Mouse (Mus musculus): ENCODE data around the gene Fam214b. TPM values are rescaled to one million over a fixed set of nuclear protein-coding genes. Genes with fewer than 3 reads are reported as not detected.
A peak's percentile ranks its signal among the peaks of the same experiment; 100 is the strongest.

The Fam214b gene
- polyA plus RNA-seq, 1 experiment from 2014 or later = 5.1 TPM

DNA sequence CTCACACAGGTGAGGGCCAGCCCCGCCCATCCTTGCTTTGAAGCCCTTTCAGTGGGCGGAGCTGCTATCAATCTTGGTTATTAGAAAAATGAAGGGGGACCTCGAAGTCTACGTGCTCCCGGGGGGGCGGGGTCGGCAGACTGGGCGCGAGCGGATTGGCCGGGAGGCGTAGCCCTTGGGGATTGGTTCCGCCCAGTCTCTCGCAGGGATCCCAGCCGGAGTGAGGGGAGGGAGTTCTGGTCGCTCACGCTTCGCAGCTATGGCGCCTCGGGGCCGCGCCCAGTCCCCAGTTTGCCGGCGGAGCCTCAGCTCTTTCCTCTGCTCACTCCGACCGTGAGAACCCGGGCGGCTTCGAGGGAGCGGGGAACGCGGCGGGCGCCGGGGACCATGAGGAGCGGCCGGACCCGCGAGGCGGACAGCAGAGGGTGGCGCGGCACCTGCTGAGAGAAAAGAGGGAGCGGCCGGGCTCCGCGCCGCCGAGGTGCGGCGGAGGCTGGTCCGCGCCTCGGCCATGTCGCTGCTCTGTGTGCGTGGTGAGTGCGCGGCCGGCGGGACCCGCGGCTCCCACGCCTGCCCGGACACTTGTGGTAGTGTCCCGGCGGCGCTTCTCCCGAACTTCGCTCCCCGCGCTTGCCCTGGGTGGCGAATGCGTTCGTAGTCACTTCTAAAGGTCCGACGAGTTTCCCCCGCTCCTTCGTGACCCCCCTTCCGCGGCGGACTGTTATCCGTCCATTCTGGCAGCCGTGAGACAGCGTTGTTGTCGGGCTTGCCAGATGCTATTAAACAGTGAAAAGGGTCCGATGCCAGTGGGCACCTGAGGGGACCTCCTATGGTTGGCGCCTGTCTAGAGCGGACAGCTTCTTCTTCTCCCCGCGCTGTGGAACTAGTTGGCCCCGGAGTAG is 13.0 kb upstream of the Fam214b start, which contains the start of gene Unc13b:
TSS of gene Unc13b (plus strand) at position 201 of the 902 bp plus-strand sequence.
- Histone ChIP-seq H3K9me3 (ENCODE audit: control insufficient read depth, low read length) (no peaks in the 10 kb centered on the region), H3K4me1 (replicated peaks; ENCODE audit: control insufficient read depth, insufficient read depth, low read length) (0 out of 2 replicates have a peak, but pooled peaks cover 3% of the 10 kb centered on the region), H3K27ac (ENCODE audit: low read depth) (peak within 1 kb of the TSS; percentile 80), H3K36me3 (ENCODE audit: control insufficient read depth, insufficient read depth, low read length) (no peaks in the 10 kb centered on the region), H3K27me3 (replicated peaks; ENCODE audit: control insufficient read depth, insufficient read depth, low read length) (peaks cover 26% of the 10 kb centered on the region), H3K4me3 (ENCODE audit: low read depth, low read length) (peak within 1 kb of the TSS; percentile 52), H3K4me2 (ENCODE audit: low read length) (peak within 1 kb of the TSS; percentile 93), H3K9ac (ENCODE audit: low read length) (peak within 1 kb of the TSS; percentile 51)
- peak; percentile 92 for DNase-seq (ENCODE audit: low spot score)
- WGBS = under 1% methylated on average over 90 of the region's 90 CpGs
- ATAC-seq (replicated peaks; ENCODE audit: low FRiP score, low TSS enrichment, low read depth) = peak; percentile 98

DNA sequence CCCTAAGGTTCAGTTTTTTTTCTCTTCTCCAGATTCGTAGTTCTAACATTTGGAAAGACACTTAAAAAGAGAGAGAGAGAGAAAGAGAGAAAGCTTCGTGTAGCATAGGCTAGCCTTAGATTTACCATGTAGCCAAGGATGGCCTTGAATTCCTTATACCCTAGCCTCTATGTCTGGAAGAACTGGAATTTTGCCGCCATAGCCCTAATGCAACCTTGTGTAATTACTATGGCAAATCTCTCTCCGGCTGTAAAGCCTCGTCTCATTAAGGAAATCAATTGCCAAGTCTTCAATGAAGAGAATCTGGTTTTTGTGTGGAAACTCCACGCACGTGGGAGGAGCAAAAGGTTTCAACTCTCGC is 12.4 kb upstream of the Fam214b start:
- no peaks in the 10 kb centered on the region for H3K9me3 ChIP-seq (ENCODE audit: control insufficient read depth, low read length)
- H3K27ac ChIP-seq (ENCODE audit: low read depth) = no peak overlapping the region
- H3K36me3 ChIP-seq (ENCODE audit: control insufficient read depth, insufficient read depth, low read length) = no peaks in the 10 kb centered on the region
- peaks cover 26% of the 10 kb centered on the region for H3K27me3 ChIP-seq (replicated peaks; ENCODE audit: control insufficient read depth, insufficient read depth, low read length)
- no peak overlapping the region for H3K9ac ChIP-seq (ENCODE audit: low read length)
- ATAC-seq (replicated peaks; ENCODE audit: low FRiP score, low TSS enrichment, low read depth) = no peak
- 0 out of 2 replicates have a peak, but pooled peaks cover 3% of the 10 kb centered on the region for H3K4me1 ChIP-seq (replicated peaks; ENCODE audit: control insufficient read depth, insufficient read depth, low read length)
- 21% methylated on average over 8 of the region's 8 CpGs for WGBS
- peak overlapping the region; percentile 52 for H3K4me3 ChIP-seq (ENCODE audit: low read depth, low read length)
- no peak for DNase-seq (ENCODE audit: low spot score)
- H3K4me2 ChIP-seq (ENCODE audit: low read length) = peak overlapping the region; percentile 93

DNA sequence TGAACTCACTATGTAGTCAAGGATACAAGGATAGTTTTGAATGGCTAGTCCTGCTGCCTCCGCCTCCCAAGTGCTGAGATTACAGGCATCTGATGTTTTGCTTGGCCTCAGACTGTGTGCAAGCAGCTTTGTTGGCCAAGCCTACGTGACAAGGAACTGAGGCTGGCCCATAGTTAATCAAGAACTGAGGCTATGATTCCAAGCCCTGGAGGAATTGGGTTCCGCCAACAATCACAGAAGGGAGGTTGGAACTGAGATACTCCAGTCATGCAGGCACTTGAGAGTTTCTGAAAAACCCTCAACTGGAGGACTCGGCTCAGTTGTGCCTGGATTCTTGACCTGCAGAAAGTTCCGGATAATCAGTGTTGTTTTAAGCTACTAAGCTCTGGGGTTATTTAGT is 11.6 kb upstream of the Fam214b start:
- H3K9me3 ChIP-seq (ENCODE audit: control insufficient read depth, low read length) = no peaks in the 10 kb centered on the region
- WGBS = 94% methylated on average over 5 of the region's 5 CpGs
- H3K4me3 ChIP-seq (ENCODE audit: low read depth, low read length) = no peak overlapping the region
- H3K27me3 ChIP-seq (replicated peaks; ENCODE audit: control insufficient read depth, insufficient read depth, low read length) = peaks cover 26% of the 10 kb centered on the region
- 0 out of 2 replicates have a peak, but pooled peaks cover 3% of the 10 kb centered on the region for H3K4me1 ChIP-seq (replicated peaks; ENCODE audit: control insufficient read depth, insufficient read depth, low read length)
- H3K27ac ChIP-seq (ENCODE audit: low read depth) = no peak overlapping the region
- H3K36me3 ChIP-seq (ENCODE audit: control insufficient read depth, insufficient read depth, low read length) = no peaks in the 10 kb centered on the region
- no peak overlapping the region for H3K4me2 ChIP-seq (ENCODE audit: low read length)
- no peak for ATAC-seq (replicated peaks; ENCODE audit: low FRiP score, low TSS enrichment, low read depth)
- no peak for DNase-seq (ENCODE audit: low spot score)
- no peak overlapping the region for H3K9ac ChIP-seq (ENCODE audit: low read length)

DNA sequence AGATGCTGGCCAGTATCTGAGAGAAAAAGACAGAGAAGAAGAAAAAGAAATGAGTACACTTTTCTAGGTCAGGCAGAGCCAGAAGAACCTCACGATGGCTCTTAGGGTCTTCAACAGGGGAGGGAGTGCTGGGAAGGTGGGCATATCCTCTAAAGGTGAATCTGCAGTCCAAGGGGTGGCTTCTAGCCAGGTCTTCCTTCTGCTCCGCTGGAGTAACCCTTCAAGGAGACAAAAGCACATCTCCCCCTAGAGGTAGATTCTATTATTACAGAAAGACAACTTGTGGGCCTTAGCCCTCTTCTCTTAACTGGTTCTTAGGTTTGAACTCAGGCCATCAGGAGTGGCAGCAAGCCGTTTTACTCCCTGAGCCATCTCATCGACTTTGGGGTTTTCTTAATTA is 6.6 kb upstream of the Fam214b start:
- Histone ChIP-seq H3K27ac (ENCODE audit: low read depth) (no peak overlapping the region), H3K9ac (ENCODE audit: low read length) (no peak overlapping the region), H3K27me3 (replicated peaks; ENCODE audit: control insufficient read depth, insufficient read depth, low read length) (no peaks in the 10 kb centered on the region), H3K36me3 (ENCODE audit: control insufficient read depth, insufficient read depth, low read length) (no peaks in the 10 kb centered on the region), H3K4me2 (ENCODE audit: low read length) (no peak overlapping the region), H3K4me1 (replicated peaks; ENCODE audit: control insufficient read depth, insufficient read depth, low read length) (no peaks in the 10 kb centered on the region), H3K4me3 (ENCODE audit: low read depth, low read length) (no peak overlapping the region), H3K9me3 (ENCODE audit: control insufficient read depth, low read length) (no peaks in the 10 kb centered on the region)
- DNase-seq (ENCODE audit: low spot score) (peak; percentile 60), ATAC-seq (replicated peaks; ENCODE audit: low FRiP score, low TSS enrichment, low read depth) (no peak)
- 11% methylated on average over 4 of the region's 4 CpGs for WGBS

DNA sequence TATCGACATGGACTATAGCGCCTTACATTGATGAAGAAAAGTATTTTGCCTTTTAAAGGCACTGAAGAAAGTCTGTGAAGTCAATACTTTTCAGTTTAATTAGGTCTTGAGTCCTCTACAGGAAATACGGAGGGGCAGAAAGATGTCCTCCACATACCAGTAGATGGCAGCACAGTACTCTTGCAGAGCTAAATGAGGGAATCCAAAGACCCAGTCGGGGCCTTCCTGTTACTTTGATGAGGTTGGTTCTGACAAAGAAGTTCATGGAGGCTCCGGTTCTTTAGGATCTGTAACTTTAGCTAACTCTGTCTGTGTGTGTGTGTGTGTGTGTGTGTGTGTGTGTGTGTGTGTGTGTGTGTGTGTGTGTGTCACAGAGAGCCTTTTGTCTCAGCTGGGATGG is 1.2 kb upstream of the Fam214b start:
- no peak overlapping the region for H3K9ac ChIP-seq (ENCODE audit: low read length)
- no peak overlapping the region; the same call in 1 of the 2 replicates for H3K4me2 ChIP-seq (ENCODE audit: low read length)
- DNase-seq (ENCODE audit: low spot score) = peak; percentile 68
- no peaks in the 10 kb centered on the region for H3K27me3 ChIP-seq (replicated peaks; ENCODE audit: control insufficient read depth, insufficient read depth, low read length)
- H3K9me3 ChIP-seq (ENCODE audit: control insufficient read depth, low read length) = no peaks in the 10 kb centered on the region
- H3K36me3 ChIP-seq (ENCODE audit: control insufficient read depth, insufficient read depth, low read length) = no peaks in the 10 kb centered on the region
- H3K4me1 ChIP-seq (replicated peaks; ENCODE audit: control insufficient read depth, insufficient read depth, low read length) = peaks cover 21% of the 10 kb centered on the region
- no peak overlapping the region for H3K27ac ChIP-seq (ENCODE audit: low read depth)
- H3K4me3 ChIP-seq (ENCODE audit: low read depth, low read length) = no peak overlapping the region
- 7% methylated on average over 5 of the region's 5 CpGs for WGBS
- no peak for ATAC-seq (replicated peaks; ENCODE audit: low FRiP score, low TSS enrichment, low read depth)

DNA sequence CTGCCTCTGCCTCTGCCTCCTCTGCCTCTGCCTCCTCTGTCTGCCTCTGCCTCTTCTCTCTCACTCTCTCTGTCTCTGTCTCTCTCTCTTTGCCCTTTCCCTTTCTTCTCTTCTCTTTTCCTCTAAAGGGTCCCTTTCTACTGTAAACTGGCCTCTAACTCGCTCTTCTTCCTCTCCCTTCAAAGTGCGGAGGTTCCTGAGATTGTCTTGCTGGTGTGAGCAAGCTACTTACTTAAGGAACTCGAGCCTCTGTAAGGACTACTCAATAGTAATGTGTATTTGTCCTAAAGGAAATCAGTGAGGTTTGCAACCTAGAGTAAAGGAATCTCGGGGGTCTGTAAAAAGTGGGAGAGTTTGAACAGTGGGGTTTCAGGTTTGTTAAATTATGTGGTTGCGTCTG is 587 bp upstream of the Fam214b start:
- no peak overlapping the region for H3K9ac ChIP-seq (ENCODE audit: low read length)
- no peak overlapping the region; the same call in 1 of the 2 replicates for H3K4me2 ChIP-seq (ENCODE audit: low read length)
- no peaks in the 10 kb centered on the region for H3K36me3 ChIP-seq (ENCODE audit: control insufficient read depth, insufficient read depth, low read length)
- no peak overlapping the region for H3K27ac ChIP-seq (ENCODE audit: low read depth)
- H3K4me3 ChIP-seq (ENCODE audit: low read depth, low read length) = no peak overlapping the region
- H3K9me3 ChIP-seq (ENCODE audit: control insufficient read depth, low read length) = no peaks in the 10 kb centered on the region
- WGBS = 55% methylated on average over 5 of the region's 5 CpGs
- DNase-seq (ENCODE audit: low spot score) (no peak), ATAC-seq (replicated peaks; ENCODE audit: low FRiP score, low TSS enrichment, low read depth) (no peak)
- no peaks in the 10 kb centered on the region for H3K27me3 ChIP-seq (replicated peaks; ENCODE audit: control insufficient read depth, insufficient read depth, low read length)
- H3K4me1 ChIP-seq (replicated peaks; ENCODE audit: control insufficient read depth, insufficient read depth, low read length) = peaks cover 21% of the 10 kb centered on the region

DNA sequence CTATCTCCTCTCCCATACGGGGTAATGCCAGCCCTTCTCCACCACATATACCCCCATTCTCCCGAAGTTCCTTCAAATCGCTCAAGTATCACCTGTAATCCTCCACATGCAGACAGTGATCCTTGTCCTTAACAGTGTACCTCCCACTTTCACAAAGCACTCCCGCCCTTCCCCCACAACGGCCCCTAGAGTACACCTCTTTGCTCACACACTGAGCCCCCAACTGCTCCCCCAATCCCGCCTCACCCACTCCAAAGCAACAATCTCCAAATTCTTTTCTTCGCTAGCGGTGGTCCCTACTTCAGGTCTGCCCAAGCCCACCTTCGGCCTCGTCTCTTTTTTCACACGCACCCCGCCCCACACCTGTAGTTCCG is 748 bp downstream of the Fam214b start:
- ATAC-seq (replicated peaks; ENCODE audit: low FRiP score, low TSS enrichment, low read depth) (peak; percentile 16), DNase-seq (ENCODE audit: low spot score) (no peak)
- H3K27me3 ChIP-seq (replicated peaks; ENCODE audit: control insufficient read depth, insufficient read depth, low read length) = no peaks in the 10 kb centered on the region
- H3K4me1 ChIP-seq (replicated peaks; ENCODE audit: control insufficient read depth, insufficient read depth, low read length) = peaks cover 21% of the 10 kb centered on the region
- 6% methylated on average over 13 of the region's 13 CpGs for WGBS
- peak overlapping the region; percentile 35; the same call in 1 of the 2 replicates for H3K9ac ChIP-seq (ENCODE audit: low read length)
- H3K27ac ChIP-seq (ENCODE audit: low read depth) = peak overlapping the region; percentile 16; the same call in 1 of the 2 replicates
- H3K36me3 ChIP-seq (ENCODE audit: control insufficient read depth, insufficient read depth, low read length) = no peaks in the 10 kb centered on the region
- H3K4me2 ChIP-seq (ENCODE audit: low read length) = peak overlapping the region; percentile 68
- peak overlapping the region; percentile 51 for H3K4me3 ChIP-seq (ENCODE audit: low read depth, low read length)
- no peaks in the 10 kb centered on the region for H3K9me3 ChIP-seq (ENCODE audit: control insufficient read depth, low read length)

DNA sequence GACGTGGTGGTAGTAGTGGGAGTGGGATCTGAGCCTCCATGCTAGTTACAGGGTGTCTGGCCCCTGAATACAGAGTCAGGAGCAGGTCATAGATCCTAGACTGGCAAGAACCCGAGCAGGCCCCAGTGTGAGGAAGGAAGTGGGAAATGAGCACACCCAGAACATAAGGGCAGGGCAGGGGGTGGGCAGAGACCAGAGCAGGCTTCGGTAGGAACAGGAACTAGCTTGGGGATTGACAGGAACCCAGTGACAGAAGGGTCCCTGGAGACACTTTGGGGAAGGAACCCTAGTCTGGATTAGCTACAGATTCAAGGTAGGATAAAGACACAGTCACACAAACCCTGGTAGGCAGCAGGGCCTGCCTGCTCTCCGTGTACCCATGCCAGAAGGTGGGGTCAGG is 1.3 kb downstream of the Fam214b start:
- Histone ChIP-seq H3K4me3 (ENCODE audit: low read depth, low read length) (peak overlapping the region; percentile 51; the same call in 1 of the 2 replicates), H3K27ac (ENCODE audit: low read depth) (peak overlapping the region; percentile 43), H3K36me3 (ENCODE audit: control insufficient read depth, insufficient read depth, low read length) (no peaks in the 10 kb centered on the region), H3K27me3 (replicated peaks; ENCODE audit: control insufficient read depth, insufficient read depth, low read length) (no peaks in the 10 kb centered on the region), H3K4me2 (ENCODE audit: low read length) (peak overlapping the region; percentile 68), H3K9me3 (ENCODE audit: control insufficient read depth, low read length) (no peaks in the 10 kb centered on the region), H3K4me1 (replicated peaks; ENCODE audit: control insufficient read depth, insufficient read depth, low read length) (peaks cover 21% of the 10 kb centered on the region), H3K9ac (ENCODE audit: low read length) (no peak overlapping the region)
- WGBS = 20% methylated on average over 4 of the region's 4 CpGs
- DNase-seq (ENCODE audit: low spot score) = no peak
- no peak for ATAC-seq (replicated peaks; ENCODE audit: low FRiP score, low TSS enrichment, low read depth)

Data from intestine, embryonic 14.5 days (tissue).